Mouse (Mus musculus) heart, embryonic 10.5 days (tissue): ENCODE measurements around the gene Art4. TPM values are rescaled to one million over a fixed set of nuclear protein-coding genes. Genes with fewer than 3 reads are reported as not detected.

Source experiments
- DNase-seq: peaks from one replicate; pipeline ENCODE4 v3.0.0-alpha.2; 2017; ENCODE audit warnings: low spot score
- H3K27ac ChIP-seq: fragments of 300-500 bp; sonication (generic); 2 replicates; pipeline ENCODE4 v1.5.1; 2016; ENCODE audit warnings: mild to moderate bottlenecking
- H3K27me3 ChIP-seq: fragments of 300-500 bp; sonication (generic); 2 replicates; pipeline ENCODE4 v1.6.1; 2016; ENCODE audit warnings: mild to moderate bottlenecking; ENCODE audit not compliant: poor library complexity, insufficient read depth, severe bottlenecking
- H3K36me3 ChIP-seq: fragments of 300-500 bp; sonication (generic); 2 replicates; pipeline ENCODE4 v1.6.1; 2016; ENCODE audit warnings: mild to moderate bottlenecking, moderate library complexity
- H3K4me1 ChIP-seq: fragments of 300-500 bp; sonication (generic); 2 replicates; pipeline ENCODE4 v1.6.1; 2016; ENCODE audit warnings: mild to moderate bottlenecking
- H3K4me3 ChIP-seq: fragments of 300-500 bp; sonication (generic); 2 replicates; pipeline ENCODE4 v1.5.1; 2016; ENCODE audit warnings: mild to moderate bottlenecking, moderate library complexity
- H3K9me3 ChIP-seq: fragments of 300-500 bp; sonication (generic); 2 replicates; pipeline ENCODE4 v1.6.1; 2016; ENCODE audit warnings: mild to moderate bottlenecking, moderate library complexity
- WGBS: fragments of 180-500 bp; shearing (Covaris S2); methylation state at CpG from one replicate; pipeline ENCODE4 v1.1.7; 2016; 5-methylcytosine and 5-hydroxymethylcytosine counted together
- microRNA-seq: library from miRNA; unstranded; fragments of <30 nt; microRNA quantifications from one replicate; pipeline ENCODE4, GENCODE M21; 2017
- polyA plus RNA-seq: library from polyadenylated mRNA; unstranded; fragments of >200 nt; fragmentation: Nextera tagmentation; extraction: Ambion mirVana; gene quantifications from 2 replicates; pipeline ENCODE4 v1.2.1, GENCODE M21; 2016

Gene Art4
- polyA plus RNA-seq, 1 experiment from 2014 or later = 12.8 TPM

GRCm38 (mm10) chr6:136801274-136801673 lies 56.3 kb downstream of the Art4 start:
- Histone ChIP-seq H3K9me3 (no peaks in the 10 kb centered on the region), H3K4me1 (peaks cover 8% of the 10 kb centered on the region; the same call in 1 of the 2 replicates), H3K27me3 (no peaks in the 10 kb centered on the region), H3K36me3 (no peaks in the 10 kb centered on the region), H3K27ac (no peak overlapping the region), H3K4me3 (no peak overlapping the region)
- DNase-seq = no peak
- 84% methylated on average over 6 of the region's 6 CpGs for whole genome bisulfite sequencing

- Histone ChIP-seq H3K4me1 (peaks cover 8% of the 10 kb centered on the region; the same call in 1 of the 2 replicates), H3K4me3 (no peak overlapping the region), H3K9me3 (no peaks in the 10 kb centered on the region), H3K27me3 (no peaks in the 10 kb centered on the region), H3K27ac (no peak overlapping the region), H3K36me3 (no peaks in the 10 kb centered on the region)
- DNase-seq = no peak
- 88% methylated on average over 8 of the region's 8 CpGs for WGBS
These were observed 56.8 kb downstream of the Art4 start for GRCm38 (mm10) chr6:136800710-136801109.

Small RNA genes lying within 50 kb of the gene (microRNA-seq; reads per million reads assigned to microRNA genes)
- not detected for gene Gm44364

Other genes starting within 250 kb of the Art4 start
- 3.1 and 6.0 TPM in 2 replicates for gene Plbd1, start 195.8 kb downstream of the Art4 start, polyA plus RNA-seq
- 0.10 TPM in 1 of 2 replicates, not detected in the other for gene Gucy2c, start 76.0 kb downstream of the Art4 start, polyA plus RNA-seq
- 0.25 and 0.63 TPM in 2 replicates for gene Hist4h4, start 53.3 kb downstream of the Art4 start, polyA plus RNA-seq
- 81.5 and 88.2 TPM in 2 replicates for gene H2afj, start 49.5 kb downstream of the Art4 start, polyA plus RNA-seq
- 2.4 and 2.7 TPM in 2 replicates for gene BC049715, start 30.1 kb downstream of the Art4 start, polyA plus RNA-seq
- 111 and 120 TPM in 2 replicates for gene Wbp11, start 29.5 kb downstream of the Art4 start, polyA plus RNA-seq
- gene Smco3, start 22.3 kb downstream of the Art4 start, polyA plus RNA-seq = not detected in 2 replicates
- gene Mgp, start 18.1 kb upstream of the Art4 start, polyA plus RNA-seq = 10.7 and 12.2 TPM in 2 replicates
- 0.55 and 0.73 TPM in 2 replicates for gene Erp27, start 64.4 kb upstream of the Art4 start, polyA plus RNA-seq
- not detected in 2 replicates for gene Pde6h, start 66.1 kb upstream of the Art4 start, polyA plus RNA-seq
- gene Arhgdib, start 84.2 kb upstream of the Art4 start, polyA plus RNA-seq = 105 and 111 TPM in 2 replicates